Comparison of ENCODE assay signal across 16 mouse cellular contexts in genomic region chr8:78806006-78806405, GRCm38 (mm10).
"Had no signal": no experiment of that assay in that cellular context is flagged by ENCODE, and none has a peak within 500 bp of the region (broad histone marks: within the 10 kb centered on the region; RNA-seq: fewer than 3 reads in every experiment).

No protein-coding gene starts in this region.

- H3K4me3 ChIP-seq: kidney, embryonic 15.5 days; limb, embryonic 15.5 days; liver, embryonic 12.5 days; midbrain, embryonic 10.5 days; neural tube, embryonic 13.5 days had no signal

- H3K27ac ChIP-seq: kidney, embryonic 15.5 days; limb, embryonic 15.5 days; liver, embryonic 12.5 days; midbrain, embryonic 10.5 days; neural tube, embryonic 13.5 days had no signal

- H3K27me3 ChIP-seq: kidney, embryonic 15.5 days; limb, embryonic 15.5 days; liver, embryonic 12.5 days; neural tube, embryonic 13.5 days had no signal

- H3K9ac ChIP-seq: kidney, embryonic 15.5 days; limb, embryonic 15.5 days; liver, embryonic 12.5 days; lung, embryonic 14.5 days; neural tube, embryonic 13.5 days had no signal

- DNase-seq: kidney, adult 2 months; kidney, postnatal 14 days; lung, embryonic 14.5 days; lung, postnatal 10 days; lung, postnatal 4 days; retina, postnatal 1 day; right cerebral cortex, postnatal 4 days; spleen, adult 18-20 months; thymus, adult 18-20 months; thymus, postnatal 25 days had no signal

- ATAC-seq: midbrain, embryonic 16.5 days had no signal

- H3K9me3 ChIP-seq: kidney, embryonic 15.5 days; limb, embryonic 15.5 days; liver, embryonic 12.5 days; midbrain, embryonic 10.5 days; neural tube, embryonic 13.5 days had no signal

- H3K4me1 ChIP-seq: kidney, embryonic 15.5 days; limb, embryonic 15.5 days; midbrain, embryonic 10.5 days had no signal

- H3K4me2 ChIP-seq: kidney, embryonic 15.5 days; limb, embryonic 15.5 days; liver, embryonic 12.5 days; lung, embryonic 14.5 days; neural tube, embryonic 13.5 days had no signal
